Mouse (Mus musculus): ENCODE measurements around the gene Nupl1. TPM values are rescaled to one million over a fixed set of nuclear protein-coding genes. Genes with fewer than 3 reads are reported as not detected.

Gene Nupl1
- polyA plus RNA-seq, 2 experiments: 0.03 TPM; not detected in 1

DNA sequence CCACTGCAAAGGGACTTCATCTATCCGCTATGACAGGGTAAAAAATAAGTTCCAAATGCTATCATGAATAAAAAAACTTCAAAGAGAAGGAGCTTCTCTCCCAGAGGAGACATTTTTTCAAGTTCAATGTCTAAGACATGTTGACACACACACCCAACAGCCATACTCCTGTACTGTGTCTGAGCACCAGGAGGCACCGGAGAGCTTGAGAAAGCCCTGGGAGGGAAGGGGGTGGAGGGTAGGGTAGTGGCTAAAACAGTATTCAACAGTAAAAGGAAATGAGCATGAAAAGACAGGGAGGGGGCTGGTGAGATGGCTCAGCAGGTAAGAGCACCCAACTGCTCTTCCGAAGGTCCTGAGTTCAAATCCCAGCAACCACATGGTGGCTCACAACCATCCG, 112.9 kb downstream of the Nupl1 start:
- Histone ChIP-seq H3K4me2 (ENCODE audit: low read depth) (no peak overlapping the region), H3K9ac (replicated peaks) (no peak overlapping the region), H3K9me3 (ENCODE audit: control insufficient read depth, low read length) (no peaks in the 10 kb centered on the region), H3K36me3 (replicated peaks; ENCODE audit: control insufficient read depth, insufficient read depth, low read depth) (no peaks in the 10 kb centered on the region), H3K4me3 (ENCODE audit: insufficient read depth in 1 of 2, low read depth in 2 of 2, low read length in 2 of 2) (no peak overlapping the region), H3K27me3 (ENCODE audit: control insufficient read depth, insufficient read depth, low read length) (no peaks in the 10 kb centered on the region), H3K4me1 (replicated peaks; ENCODE audit: control insufficient read depth in 2 of 2, insufficient read depth in 2 of 2, low read length in 1 of 2) (no peaks in the 10 kb centered on the region), H3K27ac (no peak overlapping the region)
- TF ChIP-seq CTCF (IDR thresholded peaks at IDR 0.05; ENCODE audit: low read depth): no peak
- no peak for TF ChIP-seq EP300 (IDR thresholded peaks at IDR 0.05; ENCODE audit: low read depth)
- 74% methylated on average over 3 of the region's 4 CpGs for WGBS (ENCODE audit: insufficient replicate concordance)
- ATAC-seq (ENCODE audit: insufficient read depth) (no peak), DNase-seq (ENCODE audit: low read depth in 3 of 3, low spot score in 3 of 3) (no peak)

DNA sequence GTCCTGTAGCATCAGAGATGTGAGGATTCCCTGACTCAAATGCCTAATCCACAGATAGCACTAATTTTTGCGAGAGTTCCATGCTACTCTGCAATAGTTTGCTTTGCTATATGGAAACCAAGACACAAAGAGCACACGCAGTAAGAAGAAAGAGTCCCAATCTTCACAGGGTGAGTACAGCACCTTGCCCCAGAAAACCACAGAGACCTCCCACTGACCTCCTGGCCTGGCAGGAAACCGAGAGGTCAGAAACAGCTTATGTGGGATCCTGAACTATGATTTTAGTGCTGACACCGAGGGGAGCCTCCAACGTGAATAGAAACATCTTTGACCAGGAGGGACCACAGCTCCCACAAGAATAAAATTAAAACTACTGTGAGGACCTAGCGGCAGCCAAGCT, 113.4 kb downstream of the Nupl1 start:
- TF ChIP-seq CTCF (IDR thresholded peaks at IDR 0.05; ENCODE audit: low read depth): no peak
- TF ChIP-seq EP300 (IDR thresholded peaks at IDR 0.05; ENCODE audit: low read depth): no peak
- Histone ChIP-seq H3K36me3 (replicated peaks; ENCODE audit: control insufficient read depth, insufficient read depth, low read depth) (no peaks in the 10 kb centered on the region), H3K4me2 (ENCODE audit: low read depth) (no peak overlapping the region), H3K9ac (replicated peaks) (no peak overlapping the region), H3K27me3 (ENCODE audit: control insufficient read depth, insufficient read depth, low read length) (no peaks in the 10 kb centered on the region), H3K9me3 (ENCODE audit: control insufficient read depth, low read length) (no peaks in the 10 kb centered on the region), H3K27ac (no peak overlapping the region), H3K4me1 (replicated peaks; ENCODE audit: control insufficient read depth in 2 of 2, insufficient read depth in 2 of 2, low read length in 1 of 2) (no peaks in the 10 kb centered on the region), H3K4me3 (ENCODE audit: insufficient read depth in 1 of 2, low read depth in 2 of 2, low read length in 2 of 2) (no peak overlapping the region)
- ATAC-seq (ENCODE audit: insufficient read depth): no peak
- WGBS (ENCODE audit: insufficient replicate concordance): 31% methylated on average over 6 of the region's 6 CpGs
- DNase-seq (ENCODE audit: low read depth in 3 of 3, low spot score in 3 of 3): no peak

DNA sequence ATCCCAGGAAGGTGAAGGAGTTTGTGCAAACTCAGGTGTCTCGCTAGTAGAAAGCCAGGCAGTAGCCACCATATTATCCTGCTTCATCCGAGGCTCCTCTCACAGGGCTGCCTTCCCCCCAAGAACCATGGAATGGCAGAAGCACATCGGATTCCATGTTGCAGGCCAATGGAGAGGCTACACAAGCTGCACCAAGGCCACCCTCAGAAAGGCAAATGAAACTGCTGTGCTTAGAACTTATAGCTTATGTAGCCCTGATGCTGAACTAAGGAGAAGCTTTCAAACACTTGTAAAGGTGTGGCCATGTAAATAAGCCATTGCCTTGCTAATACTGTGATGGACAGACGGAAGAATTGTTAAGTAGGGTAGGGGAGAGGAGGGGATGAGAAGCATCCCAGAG, 115.4 kb downstream of the Nupl1 start:
- Histone ChIP-seq H3K4me1 (replicated peaks; ENCODE audit: control insufficient read depth in 2 of 2, insufficient read depth in 2 of 2, low read length in 1 of 2) (no peaks in the 10 kb centered on the region), H3K9me3 (ENCODE audit: control insufficient read depth, low read length) (no peaks in the 10 kb centered on the region), H3K4me2 (ENCODE audit: low read depth) (no peak overlapping the region), H3K4me3 (ENCODE audit: insufficient read depth in 1 of 2, low read depth in 2 of 2, low read length in 2 of 2) (no peak overlapping the region), H3K27me3 (ENCODE audit: control insufficient read depth, insufficient read depth, low read length) (no peaks in the 10 kb centered on the region), H3K36me3 (replicated peaks; ENCODE audit: control insufficient read depth, insufficient read depth, low read depth) (no peaks in the 10 kb centered on the region), H3K9ac (replicated peaks) (no peak overlapping the region), H3K27ac (no peak overlapping the region)
- TF ChIP-seq EP300 (IDR thresholded peaks at IDR 0.05; ENCODE audit: low read depth): no peak
- TF ChIP-seq CTCF (IDR thresholded peaks at IDR 0.05; ENCODE audit: low read depth): no peak
- WGBS (ENCODE audit: insufficient replicate concordance): 57% methylated on average over 4 of the region's 4 CpGs
- ATAC-seq (ENCODE audit: insufficient read depth): no peak
- DNase-seq (ENCODE audit: low read depth in 3 of 3, low spot score in 3 of 3): no peak

DNA sequence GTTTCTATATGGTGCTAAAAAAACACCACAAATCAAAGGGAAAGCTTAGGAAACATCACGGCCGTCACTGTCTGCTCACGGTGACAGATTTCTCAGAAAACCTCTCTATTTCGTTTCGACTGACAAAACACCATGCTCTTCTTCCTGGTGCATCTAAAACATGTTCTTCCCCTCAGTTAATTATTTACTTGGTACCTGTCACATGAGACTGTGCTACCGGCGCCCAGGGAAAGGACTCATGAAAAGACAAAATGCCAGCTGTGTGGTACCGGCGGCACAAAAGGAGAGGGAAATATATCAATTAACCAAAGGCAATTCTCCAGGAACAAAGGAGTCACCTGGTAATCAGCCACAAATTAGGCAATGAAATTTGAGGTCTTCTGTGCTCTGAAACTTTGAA, 116.5 kb downstream of the Nupl1 start:
- Histone ChIP-seq H3K4me2 (ENCODE audit: low read depth) (no peak overlapping the region), H3K36me3 (replicated peaks; ENCODE audit: control insufficient read depth, insufficient read depth, low read depth) (no peaks in the 10 kb centered on the region), H3K27ac (no peak overlapping the region), H3K9ac (replicated peaks) (no peak overlapping the region), H3K4me1 (replicated peaks; ENCODE audit: control insufficient read depth in 2 of 2, insufficient read depth in 2 of 2, low read length in 1 of 2) (no peaks in the 10 kb centered on the region), H3K4me3 (ENCODE audit: insufficient read depth in 1 of 2, low read depth in 2 of 2, low read length in 2 of 2) (no peak overlapping the region), H3K27me3 (ENCODE audit: control insufficient read depth, insufficient read depth, low read length) (no peaks in the 10 kb centered on the region), H3K9me3 (ENCODE audit: control insufficient read depth, low read length) (no peaks in the 10 kb centered on the region)
- 69% methylated on average over 9 of the region's 9 CpGs for WGBS (ENCODE audit: insufficient replicate concordance)
- ATAC-seq (ENCODE audit: insufficient read depth) (no peak), DNase-seq (ENCODE audit: low read depth in 3 of 3, low spot score in 3 of 3) (no peak)
- TF ChIP-seq EP300 (IDR thresholded peaks at IDR 0.05; ENCODE audit: low read depth): no peak
- TF ChIP-seq CTCF (IDR thresholded peaks at IDR 0.05; ENCODE audit: low read depth): no peak

MicroRNAs within 50 kb of the gene (microRNA counts, 519-probe panel; counts per million panel counts)
- microRNA mmu-miR-719: 69.9 counts per million

Small RNA genes within 50 kb of the gene (microRNA-seq; reads per million reads assigned to microRNA genes)
- not detected for gene Mir719

Other genes starting within 250 kb of the Nupl1 start
- 0.51 and 0.61 TPM in 2 replicates for gene Atp8a2, start 54.3 kb downstream of the Nupl1 start, polyA plus RNA-seq (2012; rRNA removed)
- 1.8 and 2.3 TPM in 2 replicates for gene Atp8a2, start 54.3 kb downstream of the Nupl1 start, polyA plus RNA-seq (2014; fragmentation: Nextera tagmentation; extraction: Ambion mirVana)
- 15.0 and 20.4 TPM in 2 replicates for gene Gm49336, start 76 bp upstream of the Nupl1 start, polyA plus RNA-seq (2012; rRNA removed)
- gene Gm49336, start 76 bp upstream of the Nupl1 start, polyA plus RNA-seq (2014; fragmentation: Nextera tagmentation; extraction: Ambion mirVana): 35.9 and 40.4 TPM in 2 replicates
- 5.1 and 7.8 TPM in 2 replicates for gene Mtmr6, start 13.8 kb upstream of the Nupl1 start, polyA plus RNA-seq (2012; rRNA removed)
- gene Mtmr6, start 13.8 kb upstream of the Nupl1 start, polyA plus RNA-seq (2014; fragmentation: Nextera tagmentation; extraction: Ambion mirVana): 13.4 and 14.0 TPM in 2 replicates
- 0.17 and 0.18 TPM in 2 replicates for gene Amer2, start 121.8 kb upstream of the Nupl1 start, polyA plus RNA-seq (2012; rRNA removed)
- gene Amer2, start 121.8 kb upstream of the Nupl1 start, polyA plus RNA-seq (2014; fragmentation: Nextera tagmentation; extraction: Ambion mirVana): 0.15 and 0.23 TPM in 2 replicates

All from liver, embryonic 14.5 days (tissue).